Mouse (Mus musculus): ENCODE measurements around the gene Mroh3. TPM values are rescaled to one million over a fixed set of nuclear protein-coding genes. Genes with fewer than 3 reads are reported as not detected.
A peak's percentile ranks its signal among the peaks of the same experiment; 100 is the strongest.

Mroh3 gene
- polyA plus RNA-seq, 1 experiment from 2014 or later: not detected

- ATAC-seq (replicated peaks; ENCODE audit: insufficient number of reproducible peaks, insufficient read depth, low FRiP score, low read depth): no peak
- no peak overlapping the region for H3K9ac ChIP-seq
- H3K36me3 ChIP-seq: no peaks in the 10 kb centered on the region
- H3K9me3 ChIP-seq (replicated peaks): no peaks in the 10 kb centered on the region
- peaks cover 20% of the 10 kb centered on the region for H3K4me1 ChIP-seq (replicated peaks)
- no peaks in the 10 kb centered on the region for H3K27me3 ChIP-seq
- no peak overlapping the region for H3K27ac ChIP-seq
- 75% methylated on average over 2 of the region's 2 CpGs for WGBS
- no peak overlapping the region for H3K4me2 ChIP-seq
- H3K4me3 ChIP-seq: no peak overlapping the region
These were observed 35.5 kb downstream of the Mroh3 start for GRCm38 (mm10) chr1:136177085-136177484.

DNA sequence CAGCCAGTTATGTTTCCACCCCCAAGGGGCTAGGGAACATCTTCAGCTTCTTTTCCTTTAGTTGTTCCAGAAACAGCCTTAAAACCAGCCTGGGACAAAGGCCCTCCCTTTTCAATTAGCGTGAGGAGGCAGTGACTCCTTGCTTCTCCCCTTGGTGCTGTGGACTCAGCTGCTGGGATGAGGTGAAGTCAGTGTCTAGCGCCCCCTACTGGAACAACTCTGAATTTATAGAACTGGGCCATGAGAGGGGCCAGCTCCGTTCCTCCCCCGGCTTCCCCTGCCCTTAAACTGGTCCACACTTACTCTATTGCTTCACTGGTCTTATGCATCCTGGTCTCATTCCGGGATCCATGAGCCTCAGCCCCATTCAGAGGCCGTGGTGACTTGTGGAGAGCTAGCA is 37.4 kb downstream of the Mroh3 start:
- Histone ChIP-seq H3K4me1 (replicated peaks) (peaks cover 20% of the 10 kb centered on the region), H3K27ac (no peak overlapping the region), H3K36me3 (no peaks in the 10 kb centered on the region), H3K9me3 (replicated peaks) (no peaks in the 10 kb centered on the region), H3K4me2 (no peak overlapping the region), H3K27me3 (no peaks in the 10 kb centered on the region), H3K4me3 (no peak overlapping the region), H3K9ac (no peak overlapping the region)
- no peak for ATAC-seq (replicated peaks; ENCODE audit: insufficient number of reproducible peaks, insufficient read depth, low FRiP score, low read depth)
- 39% methylated on average over 6 of the region's 6 CpGs for WGBS

GRCm38 (mm10) chr1:136174101-136174606 is 38.5 kb downstream of the Mroh3 start:
- Histone ChIP-seq H3K4me3 (no peak overlapping the region), H3K27ac (no peak overlapping the region), H3K9me3 (replicated peaks) (no peaks in the 10 kb centered on the region), H3K9ac (no peak overlapping the region), H3K4me2 (0 out of 2 replicates have a peak overlapping the region, but pooled peaks have one; percentile 18), H3K36me3 (no peaks in the 10 kb centered on the region), H3K4me1 (replicated peaks) (peaks cover 17% of the 10 kb centered on the region), H3K27me3 (no peaks in the 10 kb centered on the region; the same call in 1 of the 2 replicates)
- 27% methylated on average over 13 of the region's 13 CpGs for WGBS
- ATAC-seq (replicated peaks; ENCODE audit: insufficient number of reproducible peaks, insufficient read depth, low FRiP score, low read depth): no peak

DNA sequence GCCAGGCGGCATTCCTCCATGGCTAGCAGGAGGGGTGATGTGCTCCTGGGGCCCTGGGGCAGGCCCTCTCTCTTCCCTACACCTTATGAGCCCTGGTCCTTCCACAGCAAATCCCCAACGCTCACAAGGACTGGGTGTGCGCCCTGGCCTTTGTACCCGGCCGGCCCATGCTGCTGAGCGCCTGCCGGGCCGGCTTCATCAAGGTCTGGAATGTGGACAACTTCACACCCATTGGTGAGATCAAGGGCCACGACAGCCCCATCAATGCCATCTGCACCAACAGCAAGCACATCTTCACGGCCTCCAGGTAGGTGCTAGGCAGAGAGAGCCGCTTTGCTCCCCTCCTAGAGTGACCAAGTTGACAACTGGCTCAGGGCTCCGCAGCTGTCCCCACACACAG is 39.9 kb downstream of the Mroh3 start:
- 68% methylated on average over 12 of the region's 12 CpGs for WGBS

DNA sequence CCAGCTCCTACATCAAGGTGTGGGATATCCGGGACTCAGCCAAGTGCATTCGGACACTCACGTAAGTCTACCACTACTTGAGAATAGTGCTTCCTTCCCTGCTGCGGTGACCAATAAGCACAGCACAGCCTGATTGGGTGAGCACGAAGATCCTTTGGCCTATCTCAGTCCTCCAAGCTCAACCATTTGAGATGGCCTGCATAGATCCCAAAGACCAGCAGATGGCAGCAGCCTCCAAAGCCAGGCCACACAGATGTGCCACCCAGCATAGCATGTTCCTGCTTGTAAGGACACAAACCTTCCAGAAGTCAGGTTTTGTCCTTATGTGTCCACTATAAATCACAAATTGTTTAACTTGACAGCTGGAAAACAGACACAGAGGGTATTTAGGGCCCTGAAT is 42.5 kb downstream of the Mroh3 start:
- 12% methylated on average over 5 of the region's 5 CpGs for WGBS

More for the DNA sequence above, 39.9 kb downstream of the Mroh3 start:
- H3K4me1 ChIP-seq (replicated peaks): peaks cover 9% of the 10 kb centered on the region
- H3K4me2 ChIP-seq: no peak overlapping the region
- no peaks in the 10 kb centered on the region; the same call in 1 of the 2 replicates for H3K27me3 ChIP-seq
- H3K9ac ChIP-seq: no peak overlapping the region
- H3K36me3 ChIP-seq: no peaks in the 10 kb centered on the region
- H3K4me3 ChIP-seq: no peak overlapping the region
- no peaks in the 10 kb centered on the region for H3K9me3 ChIP-seq (replicated peaks)
- no peak overlapping the region for H3K27ac ChIP-seq
- ATAC-seq (replicated peaks; ENCODE audit: insufficient number of reproducible peaks, insufficient read depth, low FRiP score, low read depth): no peak

DNA sequence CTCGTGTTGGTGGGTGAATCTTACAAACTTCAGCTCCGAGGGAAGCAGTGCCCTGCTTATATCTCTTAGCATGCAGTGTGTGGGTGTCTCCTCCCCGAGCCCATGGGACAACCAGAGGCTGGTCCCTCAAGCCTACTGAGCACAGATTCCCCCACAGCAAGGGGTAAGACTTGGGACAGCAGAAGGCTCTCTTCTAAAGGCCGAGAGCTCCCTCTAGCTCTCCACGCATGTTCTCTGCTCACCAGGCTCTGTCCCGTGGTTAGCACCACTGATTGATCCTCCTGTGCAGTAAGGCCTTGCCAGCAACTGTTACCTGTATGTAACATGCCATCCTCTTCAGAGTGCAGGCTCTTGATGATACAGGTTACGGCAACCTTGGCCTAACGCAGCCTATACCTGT is 45.0 kb downstream of the Mroh3 start:
- Histone ChIP-seq H3K27me3 (no peaks in the 10 kb centered on the region; the same call in 1 of the 2 replicates), H3K9ac (no peak overlapping the region), H3K9me3 (replicated peaks) (no peaks in the 10 kb centered on the region), H3K4me3 (no peak overlapping the region), H3K36me3 (no peaks in the 10 kb centered on the region), H3K27ac (no peak overlapping the region), H3K4me1 (replicated peaks) (no peaks in the 10 kb centered on the region), H3K4me2 (no peak overlapping the region)
- 58% methylated on average over 8 of the region's 8 CpGs for WGBS
- peak; percentile 52 for ATAC-seq (replicated peaks; ENCODE audit: insufficient number of reproducible peaks, insufficient read depth, low FRiP score, low read depth)

More for the DNA sequence above, 42.5 kb downstream of the Mroh3 start:
- H3K27me3 ChIP-seq: no peaks in the 10 kb centered on the region; the same call in 1 of the 2 replicates
- peak overlapping the region; percentile 31; the same call in 1 of the 2 replicates for H3K4me2 ChIP-seq
- peaks cover 9% of the 10 kb centered on the region for H3K4me1 ChIP-seq (replicated peaks)
- no peaks in the 10 kb centered on the region for H3K36me3 ChIP-seq
- ATAC-seq (replicated peaks; ENCODE audit: insufficient number of reproducible peaks, insufficient read depth, low FRiP score, low read depth): peak; percentile 39; the same call in 1 of the 2 replicates
- H3K27ac ChIP-seq: no peak overlapping the region
- H3K9me3 ChIP-seq (replicated peaks): no peaks in the 10 kb centered on the region
- H3K9ac ChIP-seq: no peak overlapping the region
- H3K4me3 ChIP-seq: no peak overlapping the region

DNA sequence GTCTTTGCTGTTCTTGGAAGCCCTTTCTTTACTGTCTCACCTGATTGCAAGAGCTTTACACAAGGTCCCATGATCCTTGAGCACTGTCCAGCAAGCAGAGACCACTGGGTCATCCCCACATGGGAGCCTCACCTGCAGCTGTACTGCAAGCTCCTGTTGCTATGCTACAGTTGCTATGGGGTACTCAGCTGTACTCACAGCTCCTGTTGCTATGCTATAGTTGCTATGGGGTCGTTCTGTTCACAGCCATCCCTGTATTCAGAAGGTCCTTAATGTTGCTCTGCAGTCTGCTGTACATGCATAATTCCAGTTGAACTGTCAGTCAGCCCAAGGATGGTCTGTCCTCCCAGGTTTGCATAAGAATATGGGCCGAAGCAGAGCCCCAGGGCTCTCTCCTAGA is 47.2 kb downstream of the Mroh3 start:
- H3K27me3 ChIP-seq: no peaks in the 10 kb centered on the region; the same call in 1 of the 2 replicates
- no peak overlapping the region for H3K4me2 ChIP-seq
- no peaks in the 10 kb centered on the region for H3K9me3 ChIP-seq (replicated peaks)
- ATAC-seq (replicated peaks; ENCODE audit: insufficient number of reproducible peaks, insufficient read depth, low FRiP score, low read depth): no peak
- H3K9ac ChIP-seq: no peak overlapping the region
- WGBS: 71% methylated on average over 2 of the region's 2 CpGs
- H3K4me1 ChIP-seq (replicated peaks): no peaks in the 10 kb centered on the region
- no peaks in the 10 kb centered on the region for H3K36me3 ChIP-seq
- no peak overlapping the region for H3K4me3 ChIP-seq
- H3K27ac ChIP-seq: no peak overlapping the region

DNA sequence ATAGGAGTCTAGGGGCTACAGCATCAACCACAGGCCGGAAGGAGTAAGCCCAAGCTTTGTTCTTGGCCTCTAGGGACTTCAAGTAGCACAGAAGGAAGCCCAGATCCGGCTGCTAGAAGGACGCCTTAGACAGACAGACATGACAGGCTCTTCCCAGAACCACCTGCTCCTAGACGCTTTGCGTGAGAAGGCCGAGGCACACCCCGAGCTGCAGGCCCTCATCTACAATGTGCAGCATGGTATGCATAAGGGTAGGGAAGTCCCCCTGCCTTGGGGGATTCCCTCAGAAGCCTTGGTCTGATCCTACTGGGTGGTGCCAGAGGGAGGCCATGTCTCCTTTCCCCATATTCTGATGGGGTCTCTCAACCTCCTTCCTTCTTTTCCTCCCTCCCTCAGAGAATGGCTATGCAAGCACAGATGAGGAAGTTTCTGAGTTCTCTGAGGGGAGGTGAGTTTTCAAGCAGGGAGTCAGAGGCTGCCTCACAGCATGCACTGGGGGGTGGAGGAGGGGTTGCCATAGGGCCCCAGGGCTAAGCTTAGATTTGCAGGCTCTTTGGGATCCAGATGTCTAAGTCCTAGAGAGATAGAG is 51.2 kb downstream of the Mroh3 start:
- WGBS: 92% methylated on average over 7 of the region's 7 CpGs
- Histone ChIP-seq H3K36me3 (no peaks in the 10 kb centered on the region), H3K4me1 (replicated peaks) (no peaks in the 10 kb centered on the region), H3K9ac (no peak overlapping the region), H3K4me2 (no peak overlapping the region), H3K9me3 (replicated peaks) (no peaks in the 10 kb centered on the region), H3K27ac (no peak overlapping the region), H3K4me3 (no peak overlapping the region), H3K27me3 (no peaks in the 10 kb centered on the region)
- ATAC-seq (replicated peaks; ENCODE audit: insufficient number of reproducible peaks, insufficient read depth, low FRiP score, low read depth): no peak

DNA sequence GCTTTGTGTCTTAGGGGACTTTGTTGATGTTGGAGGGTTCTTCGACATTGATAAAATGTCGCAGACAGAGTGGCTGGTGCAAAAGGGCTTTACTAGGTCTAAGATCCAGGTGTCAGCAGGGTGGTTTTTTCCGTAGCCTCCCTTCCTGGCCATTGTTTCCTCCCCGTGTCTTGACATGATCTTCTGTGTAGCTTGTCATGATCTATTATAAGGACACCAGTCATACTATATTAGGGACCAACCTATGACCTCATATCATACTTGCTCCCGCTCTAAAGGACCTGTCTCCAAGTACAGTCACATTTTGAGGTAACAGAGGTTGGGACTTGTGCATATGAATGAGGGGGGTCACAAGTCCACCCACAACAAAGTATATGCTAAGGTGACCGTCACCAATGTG is 51.7 kb downstream of the Mroh3 start:
- no peak overlapping the region for H3K4me2 ChIP-seq
- H3K36me3 ChIP-seq: no peaks in the 10 kb centered on the region
- no peak overlapping the region for H3K27ac ChIP-seq
- no peak for ATAC-seq (replicated peaks; ENCODE audit: insufficient number of reproducible peaks, insufficient read depth, low FRiP score, low read depth)
- 76% methylated on average over 6 of the region's 6 CpGs for WGBS
- H3K9ac ChIP-seq: no peak overlapping the region
- H3K4me3 ChIP-seq: no peak overlapping the region
- H3K9me3 ChIP-seq (replicated peaks): no peaks in the 10 kb centered on the region
- H3K4me1 ChIP-seq (replicated peaks): no peaks in the 10 kb centered on the region
- no peaks in the 10 kb centered on the region for H3K27me3 ChIP-seq

DNA sequence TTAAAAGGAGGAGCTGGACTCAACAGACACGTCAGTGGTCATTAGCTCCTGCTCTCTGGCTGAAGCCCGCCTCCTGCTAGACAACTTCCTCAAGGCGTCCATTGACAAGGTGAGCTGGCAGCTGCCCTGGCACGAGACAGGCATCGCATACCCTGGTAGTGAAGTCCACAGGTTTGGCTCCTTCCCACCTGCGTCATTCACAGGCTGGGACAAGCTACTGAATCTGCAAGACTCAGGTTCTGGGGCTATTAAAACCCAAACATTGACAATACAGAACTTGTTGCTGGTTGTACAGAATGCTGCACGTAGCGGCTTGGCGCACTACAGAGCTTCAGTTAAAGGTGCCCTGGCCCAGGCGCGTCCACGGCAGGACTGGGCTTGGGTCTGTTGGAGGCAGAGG is 52.3 kb downstream of the Mroh3 start:
- ATAC-seq (replicated peaks; ENCODE audit: insufficient number of reproducible peaks, insufficient read depth, low FRiP score, low read depth): no peak
- Histone ChIP-seq H3K27me3 (no peaks in the 10 kb centered on the region), H3K27ac (no peak overlapping the region), H3K9ac (no peak overlapping the region), H3K36me3 (no peaks in the 10 kb centered on the region), H3K4me3 (no peak overlapping the region), H3K4me1 (replicated peaks) (no peaks in the 10 kb centered on the region), H3K9me3 (replicated peaks) (no peaks in the 10 kb centered on the region), H3K4me2 (no peak overlapping the region)
- 86% methylated on average over 12 of the region's 12 CpGs for WGBS

- Histone ChIP-seq H3K9ac (no peak overlapping the region), H3K27me3 (no peaks in the 10 kb centered on the region), H3K9me3 (replicated peaks) (no peaks in the 10 kb centered on the region), H3K27ac (no peak overlapping the region), H3K4me2 (no peak overlapping the region; the same call in 1 of the 2 replicates), H3K4me3 (no peak overlapping the region), H3K36me3 (no peaks in the 10 kb centered on the region), H3K4me1 (replicated peaks) (no peaks in the 10 kb centered on the region)
- ATAC-seq (replicated peaks; ENCODE audit: insufficient number of reproducible peaks, insufficient read depth, low FRiP score, low read depth): no peak
- WGBS: 46% methylated on average over 12 of the region's 12 CpGs
These were observed 52.8 kb downstream of the Mroh3 start for GRCm38 (mm10) chr1:136159830-136160229.

DNA sequence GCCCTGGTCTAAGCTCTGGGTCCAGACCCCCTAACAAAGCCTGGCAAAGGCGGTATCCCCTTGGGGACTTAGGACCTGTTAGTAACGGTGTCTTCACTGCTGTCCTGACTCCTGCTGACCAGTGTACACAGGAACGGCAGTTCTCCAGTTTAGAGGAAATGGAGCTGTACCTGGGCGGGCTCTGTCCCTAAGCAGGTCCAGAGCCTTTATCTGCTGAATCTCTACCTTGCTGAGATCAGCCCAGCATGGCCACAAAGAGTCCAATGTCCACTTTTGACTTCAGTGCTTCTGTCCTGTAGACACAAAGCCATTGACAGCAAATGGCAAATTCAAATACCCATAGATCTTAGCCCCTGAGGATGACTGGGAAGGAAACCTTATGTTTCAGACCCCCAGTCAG is 55.7 kb downstream of the Mroh3 start:
- H3K27me3 ChIP-seq: no peaks in the 10 kb centered on the region
- H3K36me3 ChIP-seq: no peaks in the 10 kb centered on the region; the same call in 1 of the 2 replicates
- no peaks in the 10 kb centered on the region for H3K9me3 ChIP-seq (replicated peaks)
- no peak overlapping the region for H3K9ac ChIP-seq
- H3K27ac ChIP-seq: no peak overlapping the region
- H3K4me3 ChIP-seq: no peak overlapping the region
- ATAC-seq (replicated peaks; ENCODE audit: insufficient number of reproducible peaks, insufficient read depth, low FRiP score, low read depth): no peak
- H3K4me1 ChIP-seq (replicated peaks): no peaks in the 10 kb centered on the region
- no peak overlapping the region for H3K4me2 ChIP-seq
- WGBS: 92% methylated on average over 4 of the region's 4 CpGs
